Mouse (Mus musculus) adrenal gland, postnatal 36 days (tissue): ENCODE data around the gene Rcan2. TPM values are rescaled to one million over a fixed set of nuclear protein-coding genes. Genes with fewer than 3 reads are reported as not detected.

ENCODE experiments used
- DNase-seq, 2 experiments: peaks; one replicate each; pipeline ENCODE4 v3.0.0; 2021; ENCODE audit warnings: mixed read lengths in 1 of 2
- long read RNA-seq, 2 experiments: library from polyadenylated mRNA; stranded (forward); transcript quantifications; one replicate each; pipeline ENCODE4 v2.0.0; 2021; ENCODE audit warnings: borderline sequencing depth in 2 of 2
- total RNA-seq, 2 experiments: library from RNA; stranded (reverse); gene quantifications; 2 replicates each; pipeline ENCODE4 v1.2.3; 2021

The Rcan2 gene
- total RNA-seq: 1 to 10 TPM; 3.8 to 4.0 TPM
- long read RNA-seq, experiment 1, partial matches to known transcripts: 0 of 1 reads
- long read RNA-seq, experiment 1, other reads (novel, unspliced or antisense): 1 of 1 reads
- long read RNA-seq, experiment 2, partial matches to known transcripts: 0 of 1 reads
- long read RNA-seq, experiment 2, other reads (novel, unspliced or antisense): 0 of 1 reads

DNA sequence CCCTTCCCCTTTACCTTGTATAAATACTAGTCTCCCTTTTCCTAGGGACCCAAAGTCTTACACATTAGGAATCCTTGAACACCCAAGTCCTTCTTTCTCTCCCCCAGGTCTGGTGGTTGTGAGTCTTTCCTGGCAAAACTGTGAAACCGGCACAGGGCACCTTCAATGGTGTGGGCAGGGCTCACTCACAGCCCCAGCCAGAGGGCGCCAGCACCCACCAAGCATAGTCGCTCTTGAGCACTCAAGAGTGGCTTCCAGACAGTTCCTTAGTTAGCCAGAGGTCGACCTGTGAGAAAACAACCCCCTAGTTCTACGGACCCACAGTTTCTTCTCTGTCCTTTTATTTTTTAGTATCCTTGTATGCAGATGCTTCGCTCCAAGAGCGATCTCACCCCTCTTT is at the start of gene Rcan2:
TSS of gene Rcan2 (plus strand) at position 275 of the 400 bp plus-strand sequence.
- DNase-seq: peak; percentile 67 to 77

DNA sequence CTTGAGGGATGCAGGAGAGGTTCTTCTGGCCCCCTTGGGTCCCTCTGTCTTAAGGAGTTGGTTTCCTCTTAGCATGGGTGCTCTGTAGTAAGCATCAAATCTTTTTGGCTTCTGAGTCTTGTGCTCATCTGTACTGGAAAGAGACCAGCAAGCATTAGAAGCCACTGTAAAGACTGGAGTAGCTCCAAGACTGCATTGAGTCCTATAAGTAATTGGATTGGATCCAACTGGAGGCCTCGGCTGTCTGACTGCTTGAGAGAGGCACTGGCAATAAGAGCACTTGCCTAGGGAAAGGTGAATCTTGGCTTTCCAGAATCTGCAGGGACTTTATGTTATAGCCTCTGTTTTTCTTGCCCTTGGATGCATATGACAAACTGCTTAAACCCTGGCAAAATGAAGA is 48.3 kb upstream of the Rcan2 start:
- no peak for DNase-seq

DNA sequence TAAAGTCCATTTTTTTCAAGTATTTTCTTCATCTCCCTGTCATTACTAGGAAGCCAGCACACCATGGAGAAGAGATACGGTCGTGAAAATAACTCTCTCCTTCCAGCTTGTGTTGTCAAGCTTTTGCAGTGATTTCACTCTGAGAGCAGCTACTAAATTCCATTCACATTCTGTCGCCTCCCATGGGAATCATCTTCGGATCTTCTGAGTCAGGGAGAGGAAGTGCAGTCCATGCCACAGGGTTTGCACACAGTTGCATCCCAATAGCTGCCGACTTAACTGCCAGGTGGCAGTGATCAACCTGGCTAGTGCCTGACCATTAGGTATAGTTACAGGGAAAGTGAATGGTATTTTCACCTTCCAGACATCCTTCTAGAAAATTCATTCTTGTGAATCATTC is 46.5 kb upstream of the Rcan2 start:
- no peak for DNase-seq

DNA sequence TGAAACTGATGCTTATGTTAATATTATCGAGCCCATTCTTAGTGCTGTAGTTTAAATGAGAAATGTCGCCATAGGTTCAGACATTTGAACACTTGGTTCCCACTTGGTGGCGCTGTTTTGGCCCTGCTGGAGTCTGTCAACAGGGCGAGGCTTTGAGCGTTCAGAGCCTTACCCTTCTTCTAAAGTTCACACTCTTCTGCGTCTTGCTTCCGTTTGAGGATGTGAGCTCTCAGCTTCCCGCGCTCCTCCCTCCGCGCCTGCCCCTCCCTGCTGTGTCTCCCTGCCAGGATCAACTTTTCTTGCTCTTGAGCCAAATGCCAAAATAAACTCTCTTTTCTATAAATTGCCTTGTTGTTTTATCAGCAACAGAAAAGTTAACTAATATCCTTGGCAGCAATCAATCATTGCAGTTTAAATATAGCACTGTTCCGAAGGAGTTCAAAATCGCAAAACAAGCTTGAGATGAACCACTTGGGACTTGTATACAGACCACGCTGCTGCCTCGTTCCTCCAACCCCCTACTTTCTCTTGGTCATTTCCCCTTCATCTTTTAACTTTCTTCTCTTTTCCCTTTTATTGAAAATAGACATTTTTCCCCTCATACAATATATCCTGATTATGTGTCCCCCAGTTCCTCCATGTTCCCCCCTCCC is 42.4 kb upstream of the Rcan2 start:
- peak; percentile 20 to 49 for DNase-seq

DNA sequence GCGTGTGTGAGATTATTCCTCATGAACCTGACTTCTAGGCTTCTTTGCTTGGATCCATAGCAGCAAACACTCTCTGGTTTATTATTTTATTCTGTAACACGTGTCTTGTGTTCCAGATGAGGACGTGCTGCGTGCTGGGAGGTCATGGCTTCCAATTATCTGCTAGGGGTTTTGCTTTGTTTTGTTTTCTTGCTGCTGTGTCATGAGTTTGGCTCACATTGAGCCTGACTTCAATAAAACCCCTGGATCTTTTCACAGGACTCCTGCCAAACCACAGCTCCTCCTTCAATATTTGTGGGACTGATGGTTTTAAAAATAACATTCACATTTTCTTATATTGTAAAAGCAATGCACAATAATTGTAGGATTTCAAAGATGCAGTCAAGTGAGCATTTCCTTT is 16.6 kb upstream of the Rcan2 start:
- peak in 1 of 2 experiments; percentile 7 for DNase-seq

DNA sequence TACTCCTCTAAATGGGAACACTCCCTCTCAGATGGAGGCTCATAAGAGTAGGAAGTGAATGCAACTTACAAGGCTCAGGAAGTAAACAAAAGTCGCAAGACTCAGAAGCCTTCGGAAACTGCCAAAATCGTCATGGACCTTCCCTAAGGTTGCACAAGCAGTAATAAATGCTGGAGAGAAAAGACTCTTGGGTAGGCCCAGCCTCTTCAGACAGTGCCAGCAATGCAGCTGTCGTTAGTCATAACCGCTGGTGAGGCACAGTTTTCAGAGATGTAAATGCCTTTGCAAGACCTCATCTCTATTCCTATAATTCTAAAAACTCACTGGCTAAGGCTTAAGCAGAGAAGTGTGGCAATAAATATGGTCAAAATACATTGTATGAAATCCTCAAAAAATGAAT is 12.9 kb upstream of the Rcan2 start:
- DNase-seq: no peak

DNA sequence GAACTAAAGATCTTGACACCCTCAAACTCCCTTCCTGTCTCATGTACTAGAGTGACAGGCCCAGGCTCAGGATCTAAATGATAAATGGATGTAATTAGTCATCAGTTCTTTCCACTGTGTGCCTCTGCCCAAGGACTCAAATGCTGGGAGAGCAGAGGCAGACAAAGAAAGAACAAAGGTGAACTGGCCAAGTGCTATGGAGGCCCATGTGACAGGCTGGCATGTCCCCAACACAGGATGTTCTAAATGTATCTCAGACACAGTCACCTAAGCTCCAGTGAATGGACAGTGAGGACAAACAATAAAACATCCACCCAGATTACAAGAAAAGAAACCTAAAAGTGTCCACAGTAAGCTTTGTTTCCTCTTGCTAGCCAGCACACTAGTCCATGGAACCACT is 11.8 kb upstream of the Rcan2 start:
- DNase-seq: peak; percentile 11 to 54

DNA sequence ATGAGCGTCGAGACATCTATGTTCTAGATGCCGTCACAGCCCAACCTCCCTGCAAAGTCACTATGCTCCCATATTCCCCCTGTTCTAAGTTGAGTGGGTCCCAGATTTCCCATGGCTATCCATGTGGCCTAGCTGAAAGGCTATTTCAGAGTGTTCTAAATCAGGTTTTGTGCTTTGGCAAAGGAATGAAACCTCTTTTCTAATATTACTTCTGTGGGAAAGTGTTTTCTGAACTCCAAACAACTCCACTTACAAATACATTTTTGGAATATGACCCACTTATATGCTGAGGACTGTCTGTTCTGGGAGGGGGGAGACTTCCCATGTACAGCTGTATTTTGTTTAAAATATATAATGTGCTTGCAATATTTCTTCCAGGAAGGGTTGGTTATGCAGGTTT is 9.4 kb upstream of the Rcan2 start:
- no peak for DNase-seq

DNA sequence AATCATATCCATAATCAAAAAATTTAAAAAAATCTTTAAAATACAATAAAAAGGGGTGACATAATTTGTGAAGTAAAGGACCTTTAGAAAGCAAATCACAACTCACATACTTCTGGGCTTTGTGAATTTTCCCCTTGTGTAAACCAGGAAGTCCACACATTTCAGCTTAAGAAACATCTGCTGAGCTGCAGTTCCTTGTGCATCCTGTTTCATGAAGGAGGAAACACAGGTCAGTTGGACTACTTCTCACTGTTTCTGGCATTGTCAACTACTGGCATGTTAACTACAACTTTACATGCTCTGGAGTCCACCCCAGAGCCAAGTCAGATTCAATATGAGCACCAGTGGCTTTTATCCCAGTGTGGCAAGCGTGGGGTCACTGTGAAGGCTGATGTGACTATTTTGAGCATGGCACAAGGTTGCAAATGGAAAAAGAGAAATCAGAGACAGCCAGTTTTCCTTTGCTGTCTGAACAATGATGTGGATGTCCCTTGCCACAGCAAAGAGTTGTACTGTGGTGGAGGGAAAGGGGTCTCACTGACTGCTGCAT is 6.3 kb upstream of the Rcan2 start:
- DNase-seq: no peak

DNA sequence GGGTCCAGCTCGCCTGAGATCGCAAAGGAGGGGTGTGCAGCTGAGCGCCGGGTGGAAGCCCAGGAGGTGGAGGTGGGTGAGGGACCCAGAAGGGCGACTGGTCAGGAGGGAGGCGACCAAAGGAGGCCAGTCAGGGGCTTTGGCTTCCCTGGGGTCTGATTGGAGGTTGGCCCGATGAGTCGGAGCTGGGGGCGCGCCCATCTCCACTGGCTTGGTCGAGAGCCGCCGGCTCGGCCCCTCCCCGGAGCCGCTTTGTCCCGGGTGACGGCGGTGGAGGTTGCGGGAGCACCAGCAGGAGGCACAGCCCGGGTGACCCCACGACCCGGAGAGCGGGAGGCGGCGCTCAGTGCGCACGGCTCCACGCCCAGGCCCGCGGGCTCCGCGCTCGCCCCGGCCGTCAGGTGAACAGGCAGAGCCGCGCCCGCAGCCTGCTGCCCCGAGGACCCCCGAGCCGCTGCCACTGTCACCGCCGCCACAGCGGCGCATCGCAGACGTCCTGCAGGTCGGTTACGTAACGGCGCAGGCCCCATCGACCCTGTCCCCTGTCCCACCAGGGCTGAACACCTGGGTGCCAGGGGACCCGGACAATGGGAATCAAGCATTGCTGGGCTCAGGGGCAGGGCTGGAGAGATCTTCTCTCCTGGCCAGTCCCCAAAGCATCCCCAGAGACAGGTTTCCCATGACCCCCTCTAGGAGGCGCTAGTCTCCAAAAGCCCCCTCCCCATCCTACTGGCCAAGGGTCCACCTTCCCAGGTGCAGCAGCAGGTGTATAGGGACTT is 633 bp downstream of the Rcan2 start:
- DNase-seq: peak; percentile 57 to 68

DNA sequence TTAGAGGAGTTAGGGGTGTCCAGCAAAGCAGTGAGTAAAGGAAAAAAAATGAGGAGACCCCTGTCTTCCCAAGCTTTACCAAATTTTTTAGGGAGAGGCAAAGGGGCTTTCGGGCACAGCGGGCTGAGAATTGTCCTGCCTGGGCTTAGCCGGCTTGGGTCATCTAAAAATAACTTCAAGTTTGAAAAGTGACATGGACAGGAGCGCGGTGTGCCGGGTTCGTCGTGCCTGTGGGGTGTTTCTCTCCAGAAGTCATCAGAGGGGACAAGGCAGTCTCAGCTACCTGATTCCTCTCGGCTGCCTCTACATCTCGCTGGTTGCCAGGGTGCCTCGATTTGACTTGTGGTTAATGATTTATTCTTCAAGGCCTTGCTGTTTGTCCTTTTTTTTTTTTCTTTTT is 1.3 kb downstream of the Rcan2 start:
- DNase-seq: no peak

DNA sequence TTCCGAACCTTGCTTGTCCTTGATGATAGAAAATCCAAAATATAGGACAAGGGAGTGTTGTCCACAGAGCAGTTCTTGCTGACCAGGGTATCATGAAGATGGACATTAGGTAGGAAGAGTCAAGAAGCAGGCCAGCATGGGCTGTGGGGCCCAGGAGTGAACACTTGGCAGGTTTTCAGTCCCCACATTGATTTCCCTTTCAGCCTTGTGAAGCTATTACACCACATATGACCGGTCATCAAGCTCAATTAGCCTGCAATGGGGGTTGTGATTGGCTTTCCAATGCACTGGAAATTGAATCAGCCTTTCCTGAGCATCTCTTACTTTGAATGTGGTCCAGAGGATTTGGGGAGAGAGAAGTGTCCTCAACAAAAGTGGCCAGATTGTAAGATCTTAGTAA is 2.0 kb downstream of the Rcan2 start:
- DNase-seq: no peak

DNA sequence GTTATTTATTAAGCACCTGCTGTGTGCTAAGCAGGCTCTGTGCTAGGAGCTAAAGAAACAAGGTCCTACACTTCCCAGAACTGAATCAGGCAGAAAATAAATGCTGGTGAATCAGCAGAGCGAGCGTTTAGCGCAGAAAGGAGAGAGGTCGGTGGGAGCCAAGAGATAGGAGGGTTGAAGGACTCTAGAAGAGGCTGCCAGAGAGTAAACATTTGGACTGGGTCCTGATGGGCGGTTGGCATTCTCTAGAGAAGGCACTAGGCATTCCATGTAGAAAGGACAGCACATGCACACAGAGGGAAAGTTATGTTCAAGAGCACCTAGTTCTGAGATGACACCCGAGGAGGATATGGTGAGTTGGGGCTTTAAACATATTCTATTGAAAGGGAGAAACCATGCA is 2.6 kb downstream of the Rcan2 start:
- no peak for DNase-seq

DNA sequence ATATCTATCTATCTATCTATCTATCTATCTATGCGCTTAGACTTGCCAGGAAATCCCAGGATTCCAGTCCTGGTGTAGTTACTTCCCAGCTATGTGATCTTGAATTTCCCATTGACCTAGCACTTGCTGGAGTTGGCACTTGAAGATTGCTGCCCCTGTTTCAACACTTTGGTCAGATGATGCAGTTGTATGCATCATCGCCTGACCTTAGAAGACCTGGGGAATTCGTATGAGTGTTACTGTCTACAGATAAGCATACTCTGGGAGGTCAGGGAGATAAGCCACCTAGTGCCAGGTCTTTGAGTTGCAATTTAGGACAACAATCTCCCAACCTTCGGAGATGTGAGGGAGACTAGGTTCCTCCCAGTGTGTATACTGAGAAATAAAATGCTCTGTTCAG is 5.7 kb downstream of the Rcan2 start:
- peak in 1 of 2 experiments; percentile 36 for DNase-seq

DNA sequence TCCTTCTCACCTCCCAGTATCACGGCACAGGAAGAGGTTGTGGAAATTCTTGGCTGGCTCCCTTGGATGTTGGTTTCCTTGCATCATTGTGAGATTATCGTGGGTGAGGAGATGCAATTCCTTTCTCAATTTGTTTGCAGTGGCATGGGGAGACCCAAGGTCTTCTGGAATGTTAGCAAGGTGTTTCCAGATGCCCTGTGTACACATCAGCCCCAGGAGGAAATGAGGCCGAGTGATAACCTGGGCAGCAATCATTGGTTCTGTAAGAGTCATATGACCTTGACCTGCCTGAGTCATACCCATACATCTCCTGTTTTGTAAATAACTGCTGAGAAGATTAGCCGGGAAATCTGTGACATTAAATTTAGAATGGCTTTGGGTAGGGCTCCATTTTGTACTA is 10.3 kb downstream of the Rcan2 start:
- no peak for DNase-seq

DNA sequence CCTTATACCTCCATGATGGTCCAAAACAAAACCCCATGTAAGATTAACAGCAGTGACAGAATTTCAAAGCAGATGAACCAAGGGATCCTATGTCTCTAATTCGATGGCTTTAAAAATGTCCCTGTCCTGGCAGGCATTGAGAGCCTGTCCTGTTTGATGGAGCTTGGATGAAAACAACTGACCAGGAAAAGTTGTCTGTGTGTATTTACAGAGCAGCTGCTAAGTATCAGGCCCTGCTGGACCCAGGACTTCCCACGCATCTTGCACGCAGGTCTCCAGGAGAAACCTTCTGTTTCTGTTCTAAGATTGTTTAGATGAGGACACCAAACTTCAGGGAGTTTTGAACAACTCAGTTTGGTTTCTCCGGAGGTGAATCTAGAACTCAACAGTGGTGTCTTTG is 14.2 kb downstream of the Rcan2 start:
- no peak for DNase-seq

DNA sequence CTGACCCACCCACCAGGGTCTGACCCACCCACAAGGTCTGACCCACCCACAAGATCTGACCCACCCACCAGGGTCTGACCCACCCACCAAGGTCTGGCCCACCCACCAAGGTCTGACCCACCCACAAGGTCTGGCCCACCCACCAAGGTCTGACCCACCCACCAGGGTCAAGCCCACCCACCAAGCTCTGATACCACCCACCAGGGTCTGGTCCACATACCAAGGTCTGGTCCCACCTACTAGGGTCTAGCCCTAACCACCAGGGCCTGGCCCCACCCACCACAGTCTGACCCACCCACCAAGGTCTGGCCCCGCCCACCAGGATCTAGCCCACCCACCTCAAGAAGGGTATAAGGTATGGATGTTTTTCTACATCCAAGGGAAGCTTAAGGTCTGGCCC is 15.3 kb downstream of the Rcan2 start:
- no peak for DNase-seq

DNA sequence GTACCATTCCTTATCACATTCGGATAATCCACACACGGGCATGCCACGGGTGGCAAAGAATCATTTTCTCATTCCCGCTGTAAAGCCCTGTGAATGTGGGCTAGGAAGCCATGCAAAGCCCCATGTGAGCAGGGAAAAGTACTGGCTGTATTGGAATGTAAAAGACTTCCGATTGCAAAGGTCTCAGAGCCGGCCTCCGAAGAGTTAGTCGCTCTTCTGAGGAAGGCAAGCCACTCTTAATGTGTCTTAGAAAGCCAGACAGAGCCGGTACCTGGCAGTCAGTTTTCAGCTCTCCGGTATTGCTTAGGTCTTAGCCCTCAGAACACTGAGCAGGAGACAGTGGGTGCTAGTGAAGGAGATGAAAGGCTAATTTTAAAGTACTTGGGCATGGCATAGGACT is 16.0 kb downstream of the Rcan2 start:
- no peak for DNase-seq

DNA sequence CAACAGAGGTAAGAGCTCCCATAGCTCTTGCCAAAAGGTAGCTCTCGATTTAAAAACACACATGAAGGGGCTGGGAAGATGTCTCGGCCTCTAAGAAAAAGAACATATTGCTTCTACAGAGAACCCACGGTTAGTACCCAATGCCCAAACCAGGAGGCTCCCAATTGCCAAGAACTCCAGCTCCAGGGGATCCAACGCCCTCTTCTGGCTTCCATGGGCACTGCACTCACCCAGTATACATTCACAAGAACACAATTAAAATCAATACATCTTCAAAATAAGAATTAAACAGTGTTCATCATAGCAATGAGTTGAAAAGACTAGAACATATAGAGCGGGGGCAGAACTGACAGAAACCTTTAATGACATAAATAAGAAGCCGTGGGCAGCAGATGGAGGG is 17.2 kb downstream of the Rcan2 start:
- DNase-seq: no peak

DNA sequence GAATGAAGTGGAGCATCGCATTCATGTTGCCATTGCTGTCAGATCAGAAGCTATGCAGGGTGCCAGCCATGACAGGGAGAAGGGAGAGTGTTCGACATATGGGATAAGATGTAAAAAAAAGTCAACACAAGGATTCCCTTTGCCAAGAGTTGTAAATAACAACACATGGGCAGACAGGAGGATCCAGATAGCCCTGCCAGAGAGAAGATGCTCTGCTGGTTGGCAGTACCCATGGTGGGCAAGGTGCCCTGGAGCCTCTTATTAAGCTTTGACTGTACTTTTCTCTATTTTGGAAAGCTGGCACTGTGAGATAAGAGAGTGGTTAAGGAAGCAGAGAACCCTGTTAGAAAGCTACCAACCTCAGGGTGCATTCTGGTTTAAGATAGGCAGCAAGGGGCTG is 19.8 kb downstream of the Rcan2 start:
- no peak for DNase-seq

DNA sequence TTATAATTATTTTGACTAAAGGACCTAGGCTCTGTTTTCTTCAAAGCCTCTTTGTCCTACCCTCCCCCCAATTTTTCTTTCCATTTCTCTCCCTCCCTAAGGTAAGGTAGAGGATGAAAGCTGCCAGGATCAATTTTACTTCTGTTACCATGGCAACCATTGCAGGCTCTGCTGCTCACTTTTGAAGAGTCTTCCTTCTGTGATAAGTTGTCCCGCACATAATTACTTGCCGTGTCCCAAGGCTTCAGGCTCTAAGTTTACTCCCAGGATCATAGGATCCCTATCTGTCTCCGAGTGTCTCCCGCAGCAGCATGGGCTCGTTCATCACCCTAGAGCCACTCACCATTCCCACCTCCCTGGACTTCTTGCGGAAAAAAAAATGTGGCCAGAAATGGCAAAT is 21.1 kb downstream of the Rcan2 start:
- no peak for DNase-seq

DNA sequence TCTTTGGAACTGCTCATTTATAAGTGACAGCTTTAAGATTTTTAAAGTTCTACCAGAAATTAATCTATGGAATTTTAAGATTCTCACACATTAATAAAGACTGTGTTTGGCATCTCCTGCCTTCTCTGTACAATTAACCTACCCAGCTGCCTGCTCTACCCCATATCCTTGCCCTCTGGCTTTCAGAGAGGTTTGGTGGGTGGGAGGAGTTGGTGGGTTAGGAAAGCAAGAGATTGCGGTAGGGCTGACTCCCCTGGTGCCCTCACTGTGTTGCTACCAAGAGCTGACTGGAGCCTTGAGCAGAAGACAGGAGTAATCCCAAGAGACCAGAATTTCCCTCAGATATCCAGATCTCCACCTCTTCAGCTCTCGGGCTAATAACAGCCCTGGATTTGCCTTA is 21.5 kb downstream of the Rcan2 start:
- no peak for DNase-seq

DNA sequence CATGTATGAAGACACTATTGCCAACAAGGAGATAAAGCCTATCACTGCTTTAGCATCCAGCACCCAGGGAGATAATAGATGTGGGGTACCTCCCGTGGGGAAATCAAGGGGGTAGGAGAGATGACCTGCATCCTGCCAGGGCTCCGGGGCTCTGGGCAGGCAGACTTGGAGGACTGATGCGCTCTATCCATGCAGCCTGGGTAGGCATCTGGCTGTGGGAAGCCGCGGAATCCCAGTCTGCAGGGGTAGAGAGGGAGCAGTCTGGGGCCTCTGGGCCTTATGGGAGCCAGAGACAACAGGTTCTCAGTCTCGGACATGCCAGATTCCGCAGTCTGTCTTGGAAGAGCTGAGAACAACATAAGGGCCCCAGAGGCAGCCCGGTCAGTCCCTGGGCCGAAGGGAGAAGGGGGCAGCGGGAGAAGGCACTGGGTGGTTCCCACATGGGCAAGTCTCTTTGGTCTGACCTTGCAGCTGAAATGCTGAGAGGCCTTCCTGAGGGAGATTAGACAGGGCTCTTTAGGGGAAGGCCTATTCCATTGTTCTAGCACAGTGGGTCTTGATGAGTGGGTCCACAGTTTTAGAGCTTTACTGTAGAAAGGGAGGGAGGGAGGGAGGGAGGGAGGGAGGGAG is 23.7 kb downstream of the Rcan2 start:
- no peak for DNase-seq
